Mouse (Mus musculus): ENCODE results near the gene Olfr1025-ps1. TPM values are rescaled to one million over a fixed set of nuclear protein-coding genes. Genes with fewer than 3 reads are reported as not detected.

The Olfr1025-ps1 gene
- not detected for total RNA-seq (2021)
- long read RNA-seq, experiment 1: 0 reads
- long read RNA-seq, experiment 2: 0 reads

DNA sequence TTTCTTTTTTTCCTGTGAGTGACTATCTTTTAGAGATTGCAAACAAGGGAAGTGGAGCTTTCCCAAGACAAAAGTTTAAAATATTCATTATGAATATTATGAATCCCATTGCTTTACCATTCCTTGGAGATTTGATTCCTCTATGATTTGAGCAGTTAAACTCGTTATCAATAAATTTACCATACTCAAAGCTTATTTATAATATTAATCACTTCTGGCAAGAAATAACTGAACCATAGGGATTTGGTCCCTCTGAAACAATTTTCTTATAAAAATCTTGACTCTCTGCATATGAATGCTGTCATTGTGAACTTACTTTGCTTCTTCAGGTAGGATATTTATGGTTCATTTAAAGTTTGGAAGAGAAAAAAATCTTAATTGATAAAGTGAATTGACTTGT is at the start of gene Olfr1025-ps1:
Gene Olfr1025-ps1, plus strand, starts transcription at position 301 of the 400 bp plus-strand sequence.
- DNase-seq: no peak

DNA sequence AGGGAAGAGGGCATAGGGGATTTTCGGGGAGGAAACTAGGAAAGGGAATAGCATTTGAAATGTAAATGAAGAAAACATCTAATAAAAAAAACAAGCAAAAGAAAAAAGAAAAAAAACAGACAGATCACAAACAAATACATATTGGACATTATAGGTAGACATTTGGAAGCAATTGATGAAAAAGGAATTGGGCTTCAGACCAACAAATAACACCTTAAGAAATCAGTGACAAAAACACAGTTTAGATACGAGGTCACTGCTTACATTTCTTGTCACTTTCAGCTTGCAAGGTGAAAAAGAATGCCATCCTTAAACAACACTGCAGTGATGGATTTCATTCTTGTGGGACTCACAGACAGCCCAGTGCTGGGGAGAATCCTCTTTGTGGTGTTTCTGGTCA is 46.7 kb upstream of the Olfr1025-ps1 start, which contains the start of gene Olfr1022:
Gene Olfr1022, plus strand, starts transcription at position 301 of the 400 bp plus-strand sequence.
- DNase-seq: no peak

DNA sequence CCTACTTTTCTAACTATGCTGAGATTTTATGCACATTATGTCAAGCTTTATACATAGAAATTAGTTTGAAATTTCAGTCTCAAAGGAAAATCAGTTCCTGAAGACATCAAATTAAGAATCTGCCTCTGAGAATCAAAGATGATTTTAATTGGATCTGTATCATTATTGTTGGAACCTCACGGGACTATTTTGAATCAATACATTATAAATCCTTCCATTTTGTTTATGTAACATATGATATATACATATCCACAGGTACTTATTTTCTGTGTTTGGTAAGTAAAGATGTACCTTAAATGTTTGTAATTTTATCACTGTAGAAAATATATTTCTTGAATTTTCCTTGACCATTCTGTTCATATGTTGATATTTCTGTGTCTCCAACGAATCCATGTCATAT is 29.7 kb upstream of the Olfr1025-ps1 start, which contains the start of gene Olfr1023:
Gene Olfr1023, plus strand, starts transcription at position 301 of the 400 bp plus-strand sequence.
- DNase-seq: no peak

DNA sequence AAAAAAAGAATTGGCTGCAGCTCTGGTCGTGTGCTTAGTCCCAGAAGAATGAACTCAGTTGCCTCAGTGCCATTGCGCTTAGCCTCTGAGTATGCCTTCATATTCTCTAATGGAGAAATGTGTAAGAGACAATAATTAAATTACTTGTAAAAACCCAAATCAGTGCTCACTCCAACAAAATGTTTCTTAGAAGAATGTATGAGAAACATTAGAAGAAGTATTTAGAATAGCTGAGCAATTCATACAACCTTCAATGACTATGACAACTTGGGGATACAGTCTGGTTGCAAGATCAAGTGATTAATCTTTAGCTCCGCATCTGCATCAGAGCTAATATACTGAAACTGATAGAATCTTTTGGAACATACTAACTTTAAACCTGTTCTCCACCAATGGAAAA is 10.0 kb upstream of the Olfr1025-ps1 start, which contains the start of gene Olfr1024:
Gene Olfr1024, minus strand, starts transcription at position 101 of the 400 bp plus-strand sequence.
- no peak for DNase-seq

DNA sequence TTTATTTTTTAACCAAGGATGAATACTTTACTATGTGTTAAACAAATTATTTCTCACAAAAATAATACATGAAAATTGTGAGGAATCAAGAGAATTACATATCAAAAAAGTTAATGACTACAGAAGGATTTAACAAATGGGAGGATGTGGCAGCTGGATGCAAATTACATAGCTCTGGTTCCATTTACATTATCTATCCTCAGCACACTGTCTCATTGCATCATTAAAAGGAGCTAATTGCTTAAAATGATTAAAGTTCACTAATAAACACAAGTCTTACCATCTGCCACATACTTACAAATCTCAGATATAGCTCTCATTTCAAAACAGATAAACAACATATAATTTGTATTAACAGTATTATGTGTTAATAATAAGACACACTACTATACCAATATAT is 1.8 kb upstream of the Olfr1025-ps1 start:
- DNase-seq: no peak

DNA sequence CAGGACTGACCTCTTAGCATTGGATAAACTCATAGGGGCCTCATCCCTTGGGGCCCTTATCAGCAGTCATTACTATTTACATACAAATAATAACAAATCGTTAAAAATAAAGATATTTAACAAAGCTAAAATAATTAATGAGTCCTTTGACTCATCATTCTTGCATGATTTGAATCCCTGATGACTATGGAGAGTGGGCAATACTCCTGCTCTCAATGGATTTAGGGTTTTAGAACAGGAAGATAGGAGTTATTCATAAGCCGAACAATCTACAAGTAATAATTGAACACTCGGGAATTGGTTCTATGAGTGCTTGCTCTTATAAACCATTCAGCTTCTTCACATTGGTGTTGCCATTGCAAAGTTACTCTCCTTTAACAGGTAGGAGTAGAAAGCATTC is 6.3 kb downstream of the Olfr1025-ps1 start, which contains the start of gene Olfr1026:
Gene Olfr1026, plus strand, starts transcription at position 301 of the 400 bp plus-strand sequence.
- DNase-seq: no peak

DNA sequence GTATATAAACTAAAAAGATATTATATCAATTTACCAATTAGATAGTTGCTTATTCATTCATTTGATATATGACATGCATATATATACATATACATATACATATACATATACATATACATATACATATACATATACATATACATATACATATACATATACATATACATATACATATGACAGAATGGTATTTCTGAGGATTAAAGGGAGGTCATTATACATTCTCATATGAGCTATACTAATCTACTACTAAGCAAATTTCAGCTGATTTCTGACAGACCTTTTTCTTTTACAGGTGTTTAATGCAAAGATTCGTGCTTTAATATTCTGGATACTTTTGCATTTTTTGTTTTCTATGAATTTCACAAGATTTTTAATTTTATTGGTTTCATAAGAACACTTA is 35.1 kb downstream of the Olfr1025-ps1 start, which contains the start of gene Olfr1028:
Gene Olfr1028, plus strand, starts transcription at position 301 of the 400 bp plus-strand sequence.
- no peak for DNase-seq

Other genes starting within 250 kb of the Olfr1025-ps1 start
- not detected for gene Olfr1006, start 236.4 kb upstream of the Olfr1025-ps1 start, total RNA-seq (2021)
- not detected for gene Olfr1008, start 225.8 kb upstream of the Olfr1025-ps1 start, total RNA-seq (2021)
- gene Olfr1009, start 199.8 kb upstream of the Olfr1025-ps1 start, total RNA-seq (2021): not detected
- gene Olfr1012, start 152.4 kb upstream of the Olfr1025-ps1 start, total RNA-seq (2021): not detected
- gene Olfr1013, start 148.1 kb upstream of the Olfr1025-ps1 start, total RNA-seq (2021): under 1 TPM in 1 of 2 experiments, not detected in 1; 0.07 TPM
- not detected for gene Olfr1014, start 142.5 kb upstream of the Olfr1025-ps1 start, total RNA-seq (2021)
- not detected for gene Olfr1015, start 133.2 kb upstream of the Olfr1025-ps1 start, total RNA-seq (2021)
- gene Olfr1016, start 112.6 kb upstream of the Olfr1025-ps1 start, total RNA-seq (2021): not detected
- not detected for gene Olfr1018, start 96.7 kb upstream of the Olfr1025-ps1 start, total RNA-seq (2021)
- gene Olfr1019, start 69.7 kb upstream of the Olfr1025-ps1 start, total RNA-seq (2021): not detected
- not detected for gene Olfr1020, start 68.2 kb upstream of the Olfr1025-ps1 start, total RNA-seq (2021)
- gene Olfr1022, start 46.6 kb upstream of the Olfr1025-ps1 start, total RNA-seq (2021): not detected
- gene Olfr1023, start 29.6 kb upstream of the Olfr1025-ps1 start, total RNA-seq (2021): not detected
- not detected for gene Olfr1024, start 10.1 kb upstream of the Olfr1025-ps1 start, total RNA-seq (2021)
- gene Olfr1026, start 6.4 kb downstream of the Olfr1025-ps1 start, total RNA-seq (2021): not detected
- gene Olfr1028, start 35.2 kb downstream of the Olfr1025-ps1 start, total RNA-seq (2021): not detected
- gene Olfr1029, start 58.7 kb downstream of the Olfr1025-ps1 start, total RNA-seq (2021): not detected
- not detected for gene Olfr1030, start 64.1 kb downstream of the Olfr1025-ps1 start, total RNA-seq (2021)
- gene Olfr1031, start 75.1 kb downstream of the Olfr1025-ps1 start, total RNA-seq (2021): not detected
- gene Olfr1032, start 90.3 kb downstream of the Olfr1025-ps1 start, total RNA-seq (2021): not detected
- gene Olfr1033, start 105.4 kb downstream of the Olfr1025-ps1 start, total RNA-seq (2021): 1 to 10 TPM; 4.8 to 5.8 TPM
- gene Olfr1034, start 130.7 kb downstream of the Olfr1025-ps1 start, total RNA-seq (2021): under 1 TPM in 1 of 2 experiments, not detected in 1; 0.33 TPM
- gene Olfr1036, start 158.8 kb downstream of the Olfr1025-ps1 start, total RNA-seq (2021): not detected
- gene Olfr1037, start 172.2 kb downstream of the Olfr1025-ps1 start, total RNA-seq (2021): not detected
- not detected for gene Olfr1039, start 220.7 kb downstream of the Olfr1025-ps1 start, total RNA-seq (2021)
- gene Olfr1040, start 231.5 kb downstream of the Olfr1025-ps1 start, total RNA-seq (2021): not detected
- not detected for gene Olfr1042, start 246.6 kb downstream of the Olfr1025-ps1 start, total RNA-seq (2021)